Comparison of ENCODE assay signal across 25 mouse cellular contexts in genomic region chr3:48333534-48333933, GRCm38 (mm10).
DNase-seq lines count a peak whose midpoint lies in the region; ATAC-seq and TF ChIP-seq lines count a peak whose summit lies in the region.
"Had no signal": no experiment of that assay in that cellular context is flagged by ENCODE, and none has a peak within 500 bp of the region (broad histone marks: within the 10 kb centered on the region; RNA-seq: fewer than 3 reads in every experiment).

No protein-coding gene starts in this region.

- H3K4me3 ChIP-seq in forebrain, embryonic 12.5 days (replicated peaks) = no peak overlapping the region
- H3K4me3 ChIP-seq in forebrain, embryonic 10.5 days = no peak overlapping the region
- no peak overlapping the region for H3K4me3 ChIP-seq in hindbrain, postnatal 0 days (ENCODE audit: low read length)
- H3K4me3 ChIP-seq in hindbrain, embryonic 16.5 days (ENCODE audit: low read length) = no peak overlapping the region
- no peak overlapping the region for H3K4me3 ChIP-seq in neural tube, embryonic 14.5 days (ENCODE audit: low read depth, low read length)
- H3K4me3 ChIP-seq in kidney, embryonic 15.5 days (replicated peaks) = no peak overlapping the region
- H3K4me3 ChIP-seq: embryonic facial prominence, embryonic 15.5 days; heart, adult 2 months; heart, embryonic 12.5 days; limb, embryonic 13.5 days had no signal

- H3K9me3 ChIP-seq in forebrain, embryonic 12.5 days = no peaks in the 10 kb centered on the region
- no peaks in the 10 kb centered on the region for H3K9me3 ChIP-seq in forebrain, embryonic 10.5 days
- H3K9me3 ChIP-seq in hindbrain, postnatal 0 days (ENCODE audit: low read length) = no peaks in the 10 kb centered on the region
- no peaks in the 10 kb centered on the region for H3K9me3 ChIP-seq in hindbrain, embryonic 16.5 days (ENCODE audit: control insufficient read depth, low read length)
- no peaks in the 10 kb centered on the region for H3K9me3 ChIP-seq in neural tube, embryonic 14.5 days (ENCODE audit: control insufficient read depth, low read length)
- no peaks in the 10 kb centered on the region for H3K9me3 ChIP-seq in kidney, embryonic 15.5 days (replicated peaks)
- H3K9me3 ChIP-seq: embryonic facial prominence, embryonic 15.5 days; G1E; heart, embryonic 12.5 days; limb, embryonic 13.5 days had no signal

- H3K27ac ChIP-seq in forebrain, embryonic 12.5 days = no peak overlapping the region
- no peak overlapping the region for H3K27ac ChIP-seq in forebrain, embryonic 10.5 days
- no peak overlapping the region for H3K27ac ChIP-seq in hindbrain, postnatal 0 days
- no peak overlapping the region for H3K27ac ChIP-seq in hindbrain, embryonic 16.5 days (ENCODE audit: low read depth, low read length)
- H3K27ac ChIP-seq in neural tube, embryonic 14.5 days (ENCODE audit: low read depth, low read length) = no peak overlapping the region
- no peak overlapping the region for H3K27ac ChIP-seq in kidney, embryonic 15.5 days
- H3K27ac ChIP-seq: embryonic facial prominence, embryonic 15.5 days; heart, adult 2 months; limb, embryonic 13.5 days had no signal

- H3K27me3 ChIP-seq in forebrain, embryonic 12.5 days = no peaks in the 10 kb centered on the region
- no peaks in the 10 kb centered on the region for H3K27me3 ChIP-seq in forebrain, embryonic 10.5 days (ENCODE audit: poor library complexity, severe bottlenecking)
- no peaks in the 10 kb centered on the region for H3K27me3 ChIP-seq in hindbrain, postnatal 0 days (ENCODE audit: insufficient read depth, low read length)
- H3K27me3 ChIP-seq in hindbrain, embryonic 16.5 days (replicated peaks; ENCODE audit: control insufficient read depth, insufficient read depth, low read length) = no peaks in the 10 kb centered on the region
- H3K27me3 ChIP-seq in neural tube, embryonic 14.5 days (ENCODE audit: control insufficient read depth, insufficient read depth, low read length) = no peaks in the 10 kb centered on the region
- no peaks in the 10 kb centered on the region for H3K27me3 ChIP-seq in kidney, embryonic 15.5 days
- H3K27me3 ChIP-seq: embryonic facial prominence, embryonic 15.5 days; heart, embryonic 12.5 days; limb, embryonic 13.5 days had no signal

- ATAC-seq in forebrain, embryonic 12.5 days (ENCODE audit: low FRiP score) = peak; percentile 39; the same call in 1 of the 2 replicates
- no peak for ATAC-seq in hindbrain, postnatal 0 days
- no peak for ATAC-seq in hindbrain, embryonic 16.5 days
- ATAC-seq in neural tube, embryonic 14.5 days (ENCODE audit: low read depth) = peak; percentile 34; the same call in 1 of the 2 replicates
- ATAC-seq in kidney, embryonic 15.5 days (replicated peaks; ENCODE audit: low FRiP score) = no peak
- ATAC-seq: inflammation-experienced regulatory T-cells, adult 6 months had no signal

- DNase-seq in forebrain, embryonic 10.5 days (ENCODE audit: extremely low spot score, low spot score) = no peak
- DNase-seq in hindbrain, postnatal 0 days (ENCODE audit: low spot score) = peak; percentile 3
- DNase-seq in neural tube, embryonic 10.5 days (ENCODE audit: extremely low spot score, low spot score) = no peak
- DNase-seq in layer of hippocampus, adult 18-20 months (ENCODE audit: low spot score in 2 of 2) = no peak
- DNase-seq: adrenal gland, adult 8-10 months; cerebellum, adult 18-20 months; cerebellum, postnatal 10 days; gastrocnemius, postnatal 36 days; heart, adult 2 months; kidney, adult 11 months; kidney, postnatal 25 days; lung, postnatal 36 days; right cerebral cortex, adult 18-20 months; spleen, adult 18-20 months; thymus, postnatal 14 days had no signal

- no peaks in the 10 kb centered on the region for H3K36me3 ChIP-seq in forebrain, embryonic 12.5 days (replicated peaks)
- H3K36me3 ChIP-seq in forebrain, embryonic 10.5 days (replicated peaks) = no peaks in the 10 kb centered on the region
- H3K36me3 ChIP-seq in hindbrain, postnatal 0 days (ENCODE audit: insufficient read depth, low read length) = no peaks in the 10 kb centered on the region
- no peaks in the 10 kb centered on the region for H3K36me3 ChIP-seq in hindbrain, embryonic 16.5 days (ENCODE audit: control insufficient read depth, insufficient read depth, low read length)
- no peaks in the 10 kb centered on the region for H3K36me3 ChIP-seq in neural tube, embryonic 14.5 days (ENCODE audit: control insufficient read depth, insufficient read depth, low read length)
- no peaks in the 10 kb centered on the region for H3K36me3 ChIP-seq in kidney, embryonic 15.5 days
- H3K36me3 ChIP-seq: embryonic facial prominence, embryonic 15.5 days; G1E; heart, embryonic 12.5 days; limb, embryonic 13.5 days had no signal

- no peaks in the 10 kb centered on the region; the same call in 1 of the 2 replicates for H3K4me1 ChIP-seq in forebrain, embryonic 12.5 days
- H3K4me1 ChIP-seq in forebrain, embryonic 10.5 days = no peaks in the 10 kb centered on the region
- no peaks in the 10 kb centered on the region for H3K4me1 ChIP-seq in hindbrain, postnatal 0 days (ENCODE audit: insufficient read depth, low read length)
- H3K4me1 ChIP-seq in hindbrain, embryonic 16.5 days (ENCODE audit: control insufficient read depth, insufficient read depth, low read depth, low read length) = no peaks in the 10 kb centered on the region
- no peaks in the 10 kb centered on the region for H3K4me1 ChIP-seq in neural tube, embryonic 14.5 days (ENCODE audit: control insufficient read depth, insufficient read depth, low read length)
- no peaks in the 10 kb centered on the region for H3K4me1 ChIP-seq in kidney, embryonic 15.5 days
- H3K4me1 ChIP-seq: embryonic facial prominence, embryonic 15.5 days; heart, embryonic 12.5 days; limb, embryonic 13.5 days had no signal

- H3K9ac ChIP-seq in forebrain, embryonic 12.5 days = no peak overlapping the region
- H3K9ac ChIP-seq in hindbrain, postnatal 0 days (replicated peaks; ENCODE audit: low read length) = no peak overlapping the region
- no peak overlapping the region for H3K9ac ChIP-seq in hindbrain, embryonic 16.5 days (ENCODE audit: low read depth, low read length)
- H3K9ac ChIP-seq in neural tube, embryonic 14.5 days (replicated peaks; ENCODE audit: low read depth, low read length) = no peak overlapping the region
- no peak overlapping the region for H3K9ac ChIP-seq in kidney, embryonic 15.5 days
- H3K9ac ChIP-seq: embryonic facial prominence, embryonic 15.5 days; heart, embryonic 12.5 days; limb, embryonic 13.5 days had no signal

- TF ChIP-seq CTCF in hindbrain, postnatal 0 days (IDR thresholded peaks at IDR 0.05; ENCODE audit: low read depth) = no peak

- no peak overlapping the region for H3K4me2 ChIP-seq in forebrain, embryonic 12.5 days
- no peak overlapping the region for H3K4me2 ChIP-seq in hindbrain, postnatal 0 days (ENCODE audit: low read depth, low read length)
- H3K4me2 ChIP-seq in hindbrain, embryonic 16.5 days (ENCODE audit: low read length) = no peak overlapping the region
- no peak overlapping the region for H3K4me2 ChIP-seq in neural tube, embryonic 14.5 days (ENCODE audit: low read depth, low read length)
- no peak overlapping the region for H3K4me2 ChIP-seq in kidney, embryonic 15.5 days
- H3K4me2 ChIP-seq: embryonic facial prominence, embryonic 15.5 days; heart, embryonic 12.5 days; limb, embryonic 13.5 days; liver, embryonic 11.5 days had no signal

Comparison
In these comparisons a context has a peak if more than half of its experiments do, and no peak if none do; other contexts are left out.
1. ATAC-seq: peak in forebrain, embryonic 12.5 days (single experiment) and neural tube, embryonic 14.5 days (single experiment); none in hindbrain, postnatal 0 days (single experiment), hindbrain, embryonic 16.5 days (single experiment) and kidney, embryonic 15.5 days (single experiment).